Mouse (Mus musculus) hindbrain, embryonic 11.5 days (tissue): ENCODE results near the gene Arl13b. TPM values are rescaled to one million over a fixed set of nuclear protein-coding genes. Genes with fewer than 3 reads are reported as not detected.

ENCODE experiments used
- ATAC-seq: fragments of 200-750 bp; cut with Nextera tagmentation; 2 replicates; pipeline ENCODE4 v1.8.0; 2017; ENCODE audit warnings: mild to moderate bottlenecking, moderate TSS enrichment, moderate library complexity; ENCODE audit not compliant: low FRiP score
- DNase-seq: peaks from one replicate; pipeline ENCODE4 v3.0.0-alpha.2; 2015; ENCODE audit warnings: low spot score
- H3K27ac ChIP-seq: fragments of 300-500 bp; sonication (generic); 2 replicates; pipeline ENCODE4 v1.5.1; 2014; ENCODE audit warnings: mild to moderate bottlenecking, low read depth, low read length
- H3K27me3 ChIP-seq: fragments of 300-500 bp; sonication (generic); 2 replicates; pipeline ENCODE4 v1.6.1; 2014; ENCODE audit warnings: mild to moderate bottlenecking, low read length, moderate library complexity, mixed read lengths; ENCODE audit not compliant: control insufficient read depth, insufficient read depth
- H3K36me3 ChIP-seq: fragments of 300-500 bp; sonication (generic); 2 replicates; pipeline ENCODE4 v1.6.1; 2014; ENCODE audit warnings: mild to moderate bottlenecking, low read length, moderate library complexity, mixed read lengths; ENCODE audit not compliant: control insufficient read depth, insufficient read depth
- H3K4me1 ChIP-seq: fragments of 300-500 bp; sonication (generic); replicated peaks from 2 replicates; pipeline ENCODE4 v1.6.1; 2014; ENCODE audit warnings: low read length, mixed read lengths; ENCODE audit not compliant: control insufficient read depth, insufficient read depth
- H3K4me2 ChIP-seq: fragments of 300-500 bp; sonication (generic); replicated peaks from 2 replicates; pipeline ENCODE4 v1.6.1; 2014; ENCODE audit warnings: mild to moderate bottlenecking, low read depth, low read length
- H3K4me3 ChIP-seq: fragments of 300-500 bp; sonication (generic); 2 replicates; pipeline ENCODE4 v1.5.1; 2014; ENCODE audit warnings: low read depth, low read length
- H3K9ac ChIP-seq: fragments of 300-500 bp; sonication (generic); 2 replicates; pipeline ENCODE4 v1.6.1; 2014; ENCODE audit warnings: low read depth, low read length
- H3K9me3 ChIP-seq: fragments of 300-500 bp; sonication (generic); 2 replicates; pipeline ENCODE4 v1.6.1; 2016; ENCODE audit warnings: low read length; ENCODE audit not compliant: control insufficient read depth
- WGBS: fragments of 180-500 bp; shearing (Covaris S2); extraction: QIAGEN DNeasy Blood & Tissue Kit; methylation state at CpG from one replicate; pipeline ENCODE4 v1.1.7; 2014; 5-methylcytosine and 5-hydroxymethylcytosine counted together
- polyA plus RNA-seq: library from polyadenylated mRNA; unstranded; fragments of >200 nt; fragmentation: Nextera tagmentation; extraction: Ambion mirVana; gene quantifications from 2 replicates; pipeline ENCODE4 v1.2.1, GENCODE M21; 2014

Arl13b gene
- 19.8 and 20.2 TPM in 2 replicates for polyA plus RNA-seq

GRCm38 (mm10) chr16:62846498-62847312 is at the start of gene Arl13b:
Gene Arl13b, minus strand, starts transcription at chr16:62847040.
- peak; percentile 100 for ATAC-seq
- Histone ChIP-seq H3K27me3 (no peaks in the 10 kb centered on the region), H3K27ac (peak within 1 kb of the TSS; percentile 54)

GRCm38 (mm10) chr16:62895824-62896223 is 49.0 kb upstream of the Arl13b start:
- WGBS = 87% methylated on average over 3 of the region's 3 CpGs
- Histone ChIP-seq H3K4me1 (no peaks in the 10 kb centered on the region), H3K9me3 (no peaks in the 10 kb centered on the region), H3K27me3 (no peaks in the 10 kb centered on the region), H3K9ac (no peak overlapping the region), H3K36me3 (no peaks in the 10 kb centered on the region), H3K4me2 (no peak overlapping the region), H3K27ac (no peak overlapping the region), H3K4me3 (no peak overlapping the region)
- ATAC-seq (no peak), DNase-seq (no peak)

More at GRCm38 (mm10) chr16:62846498-62847312, at the start of gene Arl13b:
- H3K9ac ChIP-seq = peak within 1 kb of the TSS; percentile 80
- no peaks in the 10 kb centered on the region for H3K9me3 ChIP-seq
- under 1% methylated on average over 52 of the region's 52 CpGs for WGBS
- peak within 1 kb of the TSS; percentile 82 for H3K4me3 ChIP-seq
- H3K4me2 ChIP-seq = peak within 1 kb of the TSS; percentile 52
- no peaks in the 10 kb centered on the region for H3K36me3 ChIP-seq
- no peaks in the 10 kb centered on the region for H3K4me1 ChIP-seq
- peak; percentile 97 for DNase-seq

GRCm38 (mm10) chr16:62874065-62874464 is 27.2 kb upstream of the Arl13b start:
- ATAC-seq (no peak), DNase-seq (no peak)
- 80% methylated on average over 6 of the region's 6 CpGs for WGBS
- no peaks in the 10 kb centered on the region for H3K27me3 ChIP-seq
- no peak overlapping the region for H3K9ac ChIP-seq
- H3K4me3 ChIP-seq = no peak overlapping the region
- no peak overlapping the region for H3K27ac ChIP-seq
- H3K4me1 ChIP-seq = no peaks in the 10 kb centered on the region
- no peaks in the 10 kb centered on the region for H3K9me3 ChIP-seq
- no peaks in the 10 kb centered on the region for H3K36me3 ChIP-seq
- no peak overlapping the region for H3K4me2 ChIP-seq

GRCm38 (mm10) chr16:62873180-62873579 is 26.3 kb upstream of the Arl13b start:
- WGBS = 68% methylated on average over 4 of the region's 4 CpGs
- Histone ChIP-seq H3K36me3 (no peaks in the 10 kb centered on the region), H3K4me2 (no peak overlapping the region), H3K4me1 (no peaks in the 10 kb centered on the region), H3K27me3 (no peaks in the 10 kb centered on the region), H3K27ac (no peak overlapping the region), H3K9ac (no peak overlapping the region), H3K4me3 (no peak overlapping the region), H3K9me3 (no peaks in the 10 kb centered on the region)
- no peak for DNase-seq
- no peak for ATAC-seq

GRCm38 (mm10) chr16:62872688-62873117 is 25.9 kb upstream of the Arl13b start:
- DNase-seq (no peak), ATAC-seq (no peak)
- H3K9me3 ChIP-seq = no peaks in the 10 kb centered on the region
- H3K27ac ChIP-seq = no peak overlapping the region
- no peaks in the 10 kb centered on the region for H3K27me3 ChIP-seq
- H3K4me3 ChIP-seq = no peak overlapping the region
- H3K4me1 ChIP-seq = no peaks in the 10 kb centered on the region
- no peak overlapping the region for H3K4me2 ChIP-seq
- 72% methylated on average over 5 of the region's 5 CpGs for WGBS
- no peaks in the 10 kb centered on the region for H3K36me3 ChIP-seq
- H3K9ac ChIP-seq = no peak overlapping the region

- no peak overlapping the region for H3K4me2 ChIP-seq
- no peaks in the 10 kb centered on the region for H3K27me3 ChIP-seq
- no peaks in the 10 kb centered on the region for H3K4me1 ChIP-seq
- 70% methylated on average over 6 of the region's 6 CpGs for WGBS
- DNase-seq (no peak), ATAC-seq (no peak)
- no peaks in the 10 kb centered on the region for H3K36me3 ChIP-seq
- H3K9ac ChIP-seq = no peak overlapping the region
- H3K9me3 ChIP-seq = no peaks in the 10 kb centered on the region
- no peak overlapping the region for H3K27ac ChIP-seq
- no peak overlapping the region for H3K4me3 ChIP-seq
Observed at GRCm38 (mm10) chr16:62861455-62861854, 14.6 kb upstream of the Arl13b start.

- ATAC-seq = no peak
- Histone ChIP-seq H3K27me3 (no peaks in the 10 kb centered on the region), H3K9ac (no peak overlapping the region), H3K4me2 (no peak overlapping the region), H3K9me3 (no peaks in the 10 kb centered on the region), H3K4me1 (no peaks in the 10 kb centered on the region), H3K4me3 (no peak overlapping the region), H3K36me3 (no peaks in the 10 kb centered on the region), H3K27ac (no peak overlapping the region)
- DNase-seq = no peak
- WGBS = 92% methylated on average over 1 of the region's 1 CpGs
Observed at GRCm38 (mm10) chr16:62860140-62860539, 13.3 kb upstream of the Arl13b start.

- H3K4me2 ChIP-seq = no peak overlapping the region
- DNase-seq = no peak
- no peak overlapping the region for H3K4me3 ChIP-seq
- H3K27me3 ChIP-seq = no peaks in the 10 kb centered on the region
- no peak overlapping the region for H3K27ac ChIP-seq
- H3K36me3 ChIP-seq = no peaks in the 10 kb centered on the region
- no peak for ATAC-seq
- no peak overlapping the region for H3K9ac ChIP-seq
- WGBS = 82% methylated on average over 1 of the region's 1 CpGs
- no peaks in the 10 kb centered on the region for H3K4me1 ChIP-seq
- H3K9me3 ChIP-seq = no peaks in the 10 kb centered on the region
Observed at GRCm38 (mm10) chr16:62858018-62858417, 11.2 kb upstream of the Arl13b start.

GRCm38 (mm10) chr16:62857498-62857897 is 10.7 kb upstream of the Arl13b start:
- Histone ChIP-seq H3K36me3 (no peaks in the 10 kb centered on the region), H3K9ac (no peak overlapping the region), H3K4me2 (no peak overlapping the region), H3K27me3 (no peaks in the 10 kb centered on the region), H3K4me3 (no peak overlapping the region), H3K4me1 (no peaks in the 10 kb centered on the region), H3K27ac (no peak overlapping the region), H3K9me3 (no peaks in the 10 kb centered on the region)
- WGBS = 96% methylated on average over 2 of the region's 2 CpGs
- ATAC-seq (no peak), DNase-seq (no peak)
